Mouse (Mus musculus) gastrocnemius, postnatal 14 days (tissue): ENCODE measurements around the gene Gm7271. TPM values are rescaled to one million over a fixed set of nuclear protein-coding genes. Genes with fewer than 3 reads are reported as not detected.

Experiments
- total RNA-seq, 2 experiments: library from RNA; stranded (reverse); gene quantifications; 2 replicates each; pipeline ENCODE4 v1.2.3; 2021

The Gm7271 gene
- total RNA-seq, 2 experiments from 2014 or later: not detected

Other genes starting within 250 kb of the Gm7271 start
- 10 to 100 TPM; 13.7 to 14.1 TPM for gene Clock, start 179.2 kb upstream of the Gm7271 start, total RNA-seq
- gene Pdcl2, start 152.9 kb upstream of the Gm7271 start, total RNA-seq: not detected
- not detected for gene Nmu, start 120.3 kb upstream of the Gm7271 start, total RNA-seq
- 10 to 100 TPM; 13.1 to 15.1 TPM for gene Exoc1, start 45.3 kb downstream of the Gm7271 start, total RNA-seq
- gene Cep135, start 104.7 kb downstream of the Gm7271 start, total RNA-seq: 1 to 10 TPM; 1.5 to 1.6 TPM
- gene C530008M17Rik, start 172.5 kb downstream of the Gm7271 start, total RNA-seq: 1 to 10 TPM; 3.2 to 3.6 TPM